Mouse (Mus musculus): Measurements from ENCODE around the gene Ssr2. TPM values are rescaled to one million over a fixed set of nuclear protein-coding genes. Genes with fewer than 3 reads are reported as not detected.

Ssr2 gene
- polyA plus RNA-seq, 1 experiment from 2014 or later, result 164 TPM

- H3K36me3 ChIP-seq, result peaks cover 26% of the 10 kb centered on the region; the same call in 1 of the 2 replicates
- WGBS, result 9% methylated on average over 4 of the region's 5 CpGs
- H3K9me3 ChIP-seq (replicated peaks), result no peaks in the 10 kb centered on the region
- H3K4me3 ChIP-seq, result peak overlapping the region; percentile 94
- H3K9ac ChIP-seq, result peak overlapping the region; percentile 94
- H3K4me1 ChIP-seq (replicated peaks), result peaks cover 71% of the 10 kb centered on the region
- H3K27me3 ChIP-seq, result no peaks in the 10 kb centered on the region
- peak overlapping the region; percentile 74 for H3K4me2 ChIP-seq
- peak overlapping the region; percentile 89 for H3K27ac ChIP-seq
- no peak for ATAC-seq (replicated peaks; ENCODE audit: insufficient number of reproducible peaks, insufficient read depth, low FRiP score, low read depth)
These were observed 42.0 kb upstream of the Ssr2 start for GRCm38 (mm10) chr3:88533706-88534105.

GRCm38 (mm10) chr3:88535005-88535404, 40.7 kb upstream of the Ssr2 start:
- no peaks in the 10 kb centered on the region for H3K9me3 ChIP-seq (replicated peaks)
- H3K36me3 ChIP-seq, result peaks cover 26% of the 10 kb centered on the region; the same call in 1 of the 2 replicates
- 0 out of 2 replicates have a peak overlapping the region, but pooled peaks have one; percentile 89 for H3K27ac ChIP-seq
- peak overlapping the region; percentile 74 for H3K4me2 ChIP-seq
- no peaks in the 10 kb centered on the region for H3K27me3 ChIP-seq
- no peak overlapping the region for H3K9ac ChIP-seq
- H3K4me1 ChIP-seq (replicated peaks), result peaks cover 61% of the 10 kb centered on the region
- peak overlapping the region; percentile 94 for H3K4me3 ChIP-seq
- ATAC-seq (replicated peaks; ENCODE audit: insufficient number of reproducible peaks, insufficient read depth, low FRiP score, low read depth), result no peak
- WGBS, result 49% methylated on average over 3 of the region's 3 CpGs

DNA sequence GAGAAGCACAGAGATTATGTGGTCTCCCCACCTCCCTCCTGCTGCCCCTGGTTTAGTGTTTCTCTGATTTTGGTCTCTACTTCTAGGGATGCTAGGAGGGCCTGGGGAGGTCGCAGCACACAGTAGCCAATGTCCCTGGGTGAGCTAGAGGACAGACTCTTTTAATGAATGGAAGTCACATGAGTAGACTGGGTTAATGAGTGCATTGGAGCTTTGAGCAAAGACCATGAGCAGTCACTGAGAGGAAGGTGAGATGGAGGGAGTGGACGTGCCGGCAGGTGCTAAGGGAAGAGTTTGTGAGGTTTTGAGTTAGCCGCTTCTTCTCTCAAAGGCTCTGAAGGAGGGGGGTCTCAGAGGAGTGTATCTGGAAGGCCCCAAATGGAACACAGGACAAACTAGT, 40.1 kb upstream of the Ssr2 start:
- peak overlapping the region; percentile 74 for H3K4me2 ChIP-seq
- peaks cover 61% of the 10 kb centered on the region for H3K4me1 ChIP-seq (replicated peaks)
- WGBS, result 73% methylated on average over 4 of the region's 4 CpGs
- no peak overlapping the region for H3K9ac ChIP-seq
- no peak overlapping the region for H3K4me3 ChIP-seq
- H3K9me3 ChIP-seq (replicated peaks), result no peaks in the 10 kb centered on the region
- H3K36me3 ChIP-seq, result peaks cover 26% of the 10 kb centered on the region; the same call in 1 of the 2 replicates
- no peaks in the 10 kb centered on the region for H3K27me3 ChIP-seq
- no peak overlapping the region for H3K27ac ChIP-seq
- no peak for ATAC-seq (replicated peaks; ENCODE audit: insufficient number of reproducible peaks, insufficient read depth, low FRiP score, low read depth)

- WGBS, result 11% methylated on average over 64 of the region's 64 CpGs
- H3K9me3 ChIP-seq (replicated peaks), result no peaks in the 10 kb centered on the region
These were observed 39.4 kb upstream of the Ssr2 start for GRCm38 (mm10) chr3:88536103-88536930.

GRCm38 (mm10) chr3:88537146-88537545, 38.5 kb upstream of the Ssr2 start:
- no peak for ATAC-seq (replicated peaks; ENCODE audit: insufficient number of reproducible peaks, insufficient read depth, low FRiP score, low read depth)
- 0 out of 2 replicates have a peak overlapping the region, but pooled peaks have one; percentile 32 for H3K27ac ChIP-seq
- H3K36me3 ChIP-seq, result peaks cover 26% of the 10 kb centered on the region; the same call in 1 of the 2 replicates
- H3K27me3 ChIP-seq, result no peaks in the 10 kb centered on the region
- H3K9me3 ChIP-seq (replicated peaks), result no peaks in the 10 kb centered on the region
- peaks cover 62% of the 10 kb centered on the region for H3K4me1 ChIP-seq (replicated peaks)
- peak overlapping the region; percentile 74 for H3K4me2 ChIP-seq
- H3K4me3 ChIP-seq, result peak overlapping the region; percentile 37; the same call in 1 of the 2 replicates
- 75% methylated on average over 6 of the region's 6 CpGs for WGBS
- H3K9ac ChIP-seq, result peak overlapping the region; percentile 29; the same call in 1 of the 2 replicates

More at GRCm38 (mm10) chr3:88536103-88536930, 39.4 kb upstream of the Ssr2 start:
- Histone ChIP-seq H3K4me2 (peak overlapping the region; percentile 74), H3K27ac (peak overlapping the region; percentile 32; the same call in 1 of the 2 replicates), H3K4me3 (peak overlapping the region; percentile 37), H3K27me3 (no peaks in the 10 kb centered on the region), H3K4me1 (replicated peaks) (peaks cover 59% of the 10 kb centered on the region), H3K36me3 (peaks cover 26% of the 10 kb centered on the region; the same call in 1 of the 2 replicates), H3K9ac (peak overlapping the region; percentile 39)
- ATAC-seq (replicated peaks; ENCODE audit: insufficient number of reproducible peaks, insufficient read depth, low FRiP score, low read depth), result peak; percentile 34; the same call in 1 of the 2 replicates

DNA sequence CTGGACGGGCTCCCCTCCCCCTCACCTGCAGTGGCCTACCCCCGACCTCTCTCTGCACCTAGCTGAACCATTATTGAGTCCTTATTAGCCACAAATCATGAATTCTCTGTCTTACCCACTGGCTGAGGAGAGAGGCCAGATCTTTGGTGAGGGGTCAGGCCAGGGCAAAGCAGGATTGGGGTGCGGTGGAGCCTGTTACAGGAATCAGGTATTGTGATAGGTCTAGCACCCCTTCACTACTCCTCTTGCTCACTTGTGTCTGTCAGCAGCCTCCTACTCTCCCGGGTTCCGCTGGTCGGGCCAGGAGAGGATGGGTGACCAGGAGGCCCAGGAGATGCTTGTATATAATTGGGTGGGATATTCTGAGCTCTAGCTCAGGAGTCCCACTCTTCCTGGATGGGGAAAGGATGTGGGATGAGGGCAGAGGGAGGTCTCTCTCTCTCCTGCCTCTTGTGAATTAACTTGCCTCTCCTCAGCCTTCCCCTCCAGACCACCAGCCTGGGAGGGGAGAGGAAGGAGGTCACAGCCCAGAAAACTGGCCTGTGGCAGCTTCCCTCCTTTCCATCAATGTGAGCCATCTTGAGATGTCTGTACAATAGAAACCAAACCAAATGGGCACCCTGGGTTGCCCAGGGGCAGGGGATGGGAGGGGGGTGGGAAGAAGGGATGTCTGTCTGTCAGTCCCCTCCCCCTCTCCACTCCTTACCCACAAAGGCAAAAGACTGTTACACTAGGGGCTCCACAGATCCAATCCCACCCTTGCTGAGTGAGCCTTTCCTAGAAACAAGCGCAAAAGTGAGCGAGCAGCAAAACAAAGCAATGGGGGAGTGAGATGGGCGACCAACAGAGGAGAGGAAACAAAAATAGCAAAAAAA, 37.2 kb upstream of the Ssr2 start:
- Histone ChIP-seq H3K4me3 (no peak overlapping the region), H3K9me3 (replicated peaks) (no peaks in the 10 kb centered on the region), H3K9ac (no peak overlapping the region), H3K36me3 (peaks cover 26% of the 10 kb centered on the region; the same call in 1 of the 2 replicates), H3K4me2 (no peak overlapping the region), H3K27me3 (no peaks in the 10 kb centered on the region), H3K27ac (no peak overlapping the region), H3K4me1 (replicated peaks) (peaks cover 57% of the 10 kb centered on the region)
- WGBS, result 60% methylated on average over 9 of the region's 9 CpGs
- no peak for ATAC-seq (replicated peaks; ENCODE audit: insufficient number of reproducible peaks, insufficient read depth, low FRiP score, low read depth)

DNA sequence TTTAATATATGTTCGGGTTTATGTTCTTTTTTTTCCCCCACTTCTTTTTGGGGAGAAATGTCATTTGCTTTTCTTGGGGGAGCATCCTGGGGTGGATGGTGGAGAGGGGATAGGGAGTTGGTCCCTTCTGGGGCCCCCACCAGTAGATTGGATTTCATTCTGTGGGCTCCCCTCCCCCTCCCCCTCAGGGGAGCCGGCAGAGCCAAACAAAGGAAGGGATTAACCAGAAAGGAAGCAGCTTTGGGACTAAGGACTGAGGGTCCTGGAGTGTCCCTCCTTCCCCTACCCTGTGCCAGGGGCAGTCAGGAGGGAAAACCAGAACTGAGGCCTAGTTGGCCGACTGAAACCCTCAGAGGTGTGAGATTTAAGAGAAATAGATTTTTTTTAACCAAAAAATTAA, 36.3 kb upstream of the Ssr2 start:
- Histone ChIP-seq H3K4me1 (replicated peaks) (peaks cover 48% of the 10 kb centered on the region), H3K27me3 (no peaks in the 10 kb centered on the region), H3K4me2 (no peak overlapping the region), H3K9me3 (replicated peaks) (no peaks in the 10 kb centered on the region), H3K27ac (no peak overlapping the region), H3K9ac (no peak overlapping the region), H3K4me3 (no peak overlapping the region), H3K36me3 (peaks cover 26% of the 10 kb centered on the region; the same call in 1 of the 2 replicates)
- WGBS, result 42% methylated on average over 3 of the region's 3 CpGs
- no peak for ATAC-seq (replicated peaks; ENCODE audit: insufficient number of reproducible peaks, insufficient read depth, low FRiP score, low read depth)

GRCm38 (mm10) chr3:88540085-88540484, 35.6 kb upstream of the Ssr2 start:
- Histone ChIP-seq H3K36me3 (peaks cover 26% of the 10 kb centered on the region; the same call in 1 of the 2 replicates), H3K27me3 (no peaks in the 10 kb centered on the region), H3K9ac (no peak overlapping the region), H3K27ac (peak overlapping the region; percentile 31; the same call in 1 of the 2 replicates), H3K9me3 (replicated peaks) (no peaks in the 10 kb centered on the region), H3K4me2 (no peak overlapping the region), H3K4me1 (replicated peaks) (peaks cover 41% of the 10 kb centered on the region), H3K4me3 (no peak overlapping the region)
- no peak for ATAC-seq (replicated peaks; ENCODE audit: insufficient number of reproducible peaks, insufficient read depth, low FRiP score, low read depth)
- 55% methylated on average over 5 of the region's 5 CpGs for WGBS

DNA sequence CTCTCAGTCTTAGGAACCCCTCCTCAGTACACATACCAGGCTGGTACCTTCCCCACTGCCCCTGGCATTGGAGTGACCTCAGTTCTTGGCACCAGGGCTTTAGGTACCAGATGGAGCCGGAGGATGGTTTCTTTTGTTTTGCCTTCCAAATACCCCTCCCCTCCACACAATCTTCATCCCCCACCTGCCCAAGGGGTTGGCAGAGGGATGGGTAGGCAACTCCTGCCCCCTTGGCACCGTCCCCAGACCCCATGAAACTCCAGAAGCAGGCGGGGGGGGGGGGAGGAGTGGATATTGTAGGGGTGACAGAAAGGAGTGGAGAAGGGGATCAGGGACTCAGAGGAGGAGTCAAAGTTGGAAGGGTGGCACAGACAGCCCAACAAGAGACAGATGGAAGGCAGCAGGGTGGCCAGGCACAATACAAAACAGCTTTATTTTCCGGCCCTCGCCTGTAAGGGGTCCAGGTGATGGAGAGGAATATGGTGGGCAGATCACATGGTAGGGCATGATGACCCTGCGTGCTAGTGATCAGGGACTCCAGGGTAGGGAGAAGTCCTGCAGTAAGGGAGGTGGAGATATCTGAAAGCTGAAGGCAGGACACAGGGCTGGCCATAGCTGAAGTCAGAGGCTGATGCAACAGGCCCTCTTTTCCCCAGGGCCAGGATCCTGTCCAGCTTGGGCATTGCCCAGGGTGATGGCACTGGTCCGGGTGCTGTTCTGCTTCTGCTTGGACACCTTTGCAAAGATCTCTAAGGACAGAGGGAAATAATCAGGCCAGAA, 33.9 kb upstream of the Ssr2 start:
- no peak overlapping the region for H3K27ac ChIP-seq
- H3K4me2 ChIP-seq, result no peak overlapping the region
- WGBS, result 71% methylated on average over 6 of the region's 7 CpGs
- no peak for ATAC-seq (replicated peaks; ENCODE audit: insufficient number of reproducible peaks, insufficient read depth, low FRiP score, low read depth)
- no peaks in the 10 kb centered on the region for H3K9me3 ChIP-seq (replicated peaks)
- no peak overlapping the region for H3K4me3 ChIP-seq
- H3K4me1 ChIP-seq (replicated peaks), result peaks cover 24% of the 10 kb centered on the region
- H3K36me3 ChIP-seq, result peaks cover 19% of the 10 kb centered on the region; the same call in 1 of the 2 replicates
- H3K27me3 ChIP-seq, result no peaks in the 10 kb centered on the region
- no peak overlapping the region; the same call in 1 of the 2 replicates for H3K9ac ChIP-seq

- WGBS, result 69% methylated on average over 4 of the region's 4 CpGs
- Histone ChIP-seq H3K27me3 (no peaks in the 10 kb centered on the region), H3K36me3 (peaks cover 12% of the 10 kb centered on the region; the same call in 1 of the 2 replicates), H3K9ac (no peak overlapping the region), H3K9me3 (replicated peaks) (no peaks in the 10 kb centered on the region), H3K4me1 (replicated peaks) (peaks cover 18% of the 10 kb centered on the region), H3K4me3 (no peak overlapping the region), H3K4me2 (no peak overlapping the region), H3K27ac (no peak overlapping the region)
- no peak for ATAC-seq (replicated peaks; ENCODE audit: insufficient number of reproducible peaks, insufficient read depth, low FRiP score, low read depth)
These were observed 33.2 kb upstream of the Ssr2 start for GRCm38 (mm10) chr3:88542486-88542885.

Measured in heart, embryonic 15.5 days (tissue).